Mouse (Mus musculus) MEL (cell line): ENCODE measurements around the gene Edem2.

Experiments used
- CTCF ChIP-seq, 3 experiments: IDR thresholded peaks in 2 of 3; conservative IDR thresholded peaks in 1 of 3; 2 replicates each; pipeline ENCODE4 v1.5.1; 2011 to 2012; ENCODE audit warnings: low read length in 3 of 3, low read depth in 2 of 3, mild to moderate bottlenecking in 2 of 3, improper control_type of control experiment in 1 of 3, inconsistent platforms in 1 of 3, mixed read lengths in 1 of 3, moderate library complexity in 1 of 3; ENCODE audit not compliant: control insufficient read depth in 1 of 3, insufficient read depth in 1 of 3, poor library complexity in 1 of 3, severe bottlenecking in 1 of 3
- GABPA ChIP-seq: IDR thresholded peaks from 2 replicates; pipeline ENCODE4 v1.6.1; 2012; ENCODE audit warnings: low read depth, mild to moderate bottlenecking, inconsistent platforms, low read length, improper control_type of control experiment, moderate library complexity
- MAX ChIP-seq: IDR thresholded peaks from 2 replicates; pipeline ENCODE4 v1.6.1; 2011; ENCODE audit warnings: low read length, improper control_type of control experiment
- POLR2A ChIP-seq, 2 experiments: IDR thresholded peaks; 2 replicates each; pipeline ENCODE4 v1.6.1; 2011 to 2012; ENCODE audit warnings: low read length in 2 of 2, mild to moderate bottlenecking in 2 of 2, control low read depth in 1 of 2, improper control_type of control experiment in 1 of 2, low read depth in 1 of 2, moderate library complexity in 1 of 2; ENCODE audit not compliant: control insufficient read depth in 1 of 2, insufficient read depth in 1 of 2, poor library complexity in 1 of 2
- RCOR1 ChIP-seq: IDR thresholded peaks from 2 replicates; pipeline ENCODE4 v1.6.1; 2012; ENCODE audit warnings: low read depth, mild to moderate bottlenecking, inconsistent platforms, low read length, improper control_type of control experiment
- TCF12 ChIP-seq: IDR thresholded peaks from 2 replicates; pipeline ENCODE4 v1.6.1; 2014; ENCODE audit warnings: low read depth, mild to moderate bottlenecking, inconsistent platforms, low read length, improper control_type of control experiment, moderate library complexity
- USF1 ChIP-seq: IDR thresholded peaks from 2 replicates; pipeline ENCODE4 v1.6.1; 2014; ENCODE audit warnings: low read depth, mild to moderate bottlenecking, inconsistent platforms, low read length, improper control_type of control experiment, moderate library complexity
- ZMIZ1 ChIP-seq: IDR thresholded peaks from 2 replicates; pipeline ENCODE4 v1.6.1; 2012; ENCODE audit warnings: low read depth, mild to moderate bottlenecking, inconsistent platforms, low read length, improper control_type of control experiment, moderate library complexity

- TF ChIP-seq MAX (no peak), ZMIZ1 (no peak), GABPA (no peak), CTCF (IDR thresholded peaks at IDR 0.05 in 2 of 3, conservative IDR thresholded peaks at IDR 0.05 in 1 of 3; ENCODE audit: control insufficient read depth in 1 of 3, insufficient read depth in 1 of 3, low read depth in 2 of 3, low read length in 3 of 3, poor library complexity in 1 of 3, severe bottlenecking in 1 of 3) (no peak), POLR2A (IDR thresholded peaks at IDR 0.05; ENCODE audit: control insufficient read depth in 1 of 2, insufficient read depth in 1 of 2, low read depth in 1 of 2, low read length in 2 of 2, poor library complexity in 1 of 2) (no peak), TCF12 (no peak), USF1 (no peak), RCOR1 (no peak)
These were observed 21.9 kb upstream of the Edem2 start, which contains the start of gene Procr for GRCm38 (mm10) chr2:155751014-155751786.
